Mouse (Mus musculus) lung, adult 2 months (tissue): ENCODE data around the gene H2-DMa. TPM values are rescaled to one million over a fixed set of nuclear protein-coding genes. Genes with fewer than 3 reads are reported as not detected.

ENCODE experiments used
- DNase-seq: peaks from one replicate; pipeline ENCODE4 v3.0.0; 2022
- H3K4me1 ChIP-seq: fragments of 200-500 bp; 2 replicates; pipeline ENCODE4 v1.6.1; 2011; ENCODE audit warnings: low read length; ENCODE audit not compliant: control insufficient read depth, insufficient read depth
- H3K4me3 ChIP-seq: fragments of 200-500 bp; replicated peaks from 2 replicates; pipeline ENCODE3; 2011; ENCODE audit warnings: low read depth, mild to moderate bottlenecking, control low read depth, low read length; ENCODE audit errors: extremely low read depth
- CTCF ChIP-seq: fragments of 200-500 bp; IDR thresholded peaks from 2 replicates; pipeline ENCODE4 v1.5.1; 2011; ENCODE audit warnings: mild to moderate bottlenecking, low read length, control low read depth; ENCODE audit not compliant: insufficient read depth
- POLR2A ChIP-seq: fragments of 200-500 bp; IDR thresholded peaks from 2 replicates; pipeline ENCODE4 v1.6.1; 2011; ENCODE audit warnings: low read depth, mild to moderate bottlenecking, control low read depth, low read length, borderline replicate concordance; ENCODE audit errors: extremely low read depth
- WGBS: fragments of 180-500 bp; shearing (Covaris S2); methylation state at CpG from one replicate; pipeline ENCODE4 v1.1.7; 2018; 5-methylcytosine and 5-hydroxymethylcytosine counted together
- polyA plus RNA-seq: library from polyadenylated mRNA; depleted of rRNA; stranded (reverse); fragments of >200 nt; gene quantifications from 2 replicates; pipeline ENCODE4 v1.2.3, GENCODE M21; 2012; rRNA removed

H2-DMa gene
- polyA plus RNA-seq = 109 and 118 TPM in 2 replicates

DNA sequence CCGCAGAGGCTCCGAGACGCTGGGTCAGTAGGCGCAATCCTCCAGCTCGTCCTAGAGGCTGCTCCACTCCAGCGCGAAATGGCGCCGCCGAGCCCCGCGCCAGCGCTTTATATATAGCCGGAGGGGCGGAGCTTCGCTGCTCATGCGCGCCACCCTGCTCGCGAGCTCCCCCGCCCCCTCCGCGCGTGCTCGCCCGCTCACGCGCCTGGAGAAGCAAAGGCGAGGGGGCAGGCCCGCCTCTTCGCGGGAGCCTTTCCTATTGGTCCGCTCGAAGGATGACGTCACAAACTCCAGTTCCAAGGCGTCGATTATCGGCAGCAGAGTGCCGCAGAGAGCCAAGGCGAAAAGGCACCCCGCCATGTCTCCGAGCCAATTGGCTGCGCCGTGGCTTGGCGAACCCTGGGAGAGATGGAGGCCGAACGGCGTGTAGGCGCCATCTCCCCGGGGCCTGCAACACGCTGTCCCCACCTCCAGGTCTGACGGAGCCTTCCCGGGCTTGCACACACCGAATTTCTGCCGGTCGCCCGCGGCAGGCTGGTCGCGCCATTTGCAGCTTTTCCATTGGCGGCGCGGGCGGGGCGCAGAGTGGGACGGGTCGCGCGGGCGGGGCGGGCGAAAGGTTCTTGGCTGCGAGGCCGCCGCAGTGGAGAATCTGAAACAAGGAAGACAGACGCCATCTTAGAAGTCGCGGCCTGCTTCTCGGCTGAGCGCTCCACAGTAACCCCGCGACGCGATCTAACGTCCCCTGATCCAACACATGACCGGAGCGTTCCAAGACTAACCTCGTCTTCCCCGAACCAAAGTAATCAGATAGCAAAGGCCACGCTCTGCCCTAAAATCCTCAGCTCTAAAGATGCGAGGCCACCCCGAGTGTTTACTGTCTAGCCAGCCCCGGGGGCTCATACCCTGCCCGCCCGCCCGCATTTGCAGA, at the start of gene H2-DMa:
Gene H2-DMa (plus strand): TSS at position 293 of the 931 bp plus-strand sequence.
- TF ChIP-seq CTCF (no peak), POLR2A (peak; percentile 99)

GRCm38 (mm10) chr17:34072091-34072490, 47.2 kb upstream of the H2-DMa start:
- no peaks in the 10 kb centered on the region for H3K4me1 ChIP-seq
- TF ChIP-seq POLR2A = no peak
- TF ChIP-seq CTCF = no peak
- no peak overlapping the region for H3K4me3 ChIP-seq
- 60% methylated on average over 5 of the region's 5 CpGs for WGBS
- no peak for DNase-seq

More for the DNA sequence above, at the start of gene H2-DMa:
- Histone ChIP-seq H3K4me3 (peak within 1 kb of the TSS; percentile 93), H3K4me1 (peaks cover 6% of the 10 kb centered on the region; the same call in 1 of the 2 replicates)
- DNase-seq = peak; percentile 98
- under 1% methylated on average over 96 of the region's 96 CpGs for WGBS

GRCm38 (mm10) chr17:34075271-34075670, 44.1 kb upstream of the H2-DMa start:
- Histone ChIP-seq H3K4me3 (no peak overlapping the region), H3K4me1 (no peaks in the 10 kb centered on the region)
- peak; percentile 72 for DNase-seq
- no peak for TF ChIP-seq CTCF
- no peak for TF ChIP-seq POLR2A
- WGBS = 27% methylated on average over 7 of the region's 7 CpGs

DNA sequence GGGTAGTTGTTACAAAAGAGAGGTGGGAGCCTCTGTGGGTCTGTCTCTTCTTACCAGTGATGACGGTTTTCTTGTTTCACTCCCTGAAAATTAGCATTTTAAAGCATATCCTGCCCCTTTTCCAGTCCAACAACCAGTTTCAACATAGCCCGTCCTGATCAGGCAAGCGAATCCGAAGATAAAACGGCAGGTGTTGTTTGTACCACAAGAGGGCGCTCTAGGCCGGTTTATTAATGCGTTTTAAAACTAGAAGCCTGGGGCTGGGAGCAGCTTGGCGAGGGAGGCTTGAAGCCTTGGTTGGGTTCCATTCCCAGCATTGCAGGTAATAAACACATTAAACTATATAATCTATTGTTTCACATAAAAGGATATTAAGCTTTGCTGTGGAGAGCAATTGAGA, 41.8 kb upstream of the H2-DMa start:
- TF ChIP-seq POLR2A (no peak), CTCF (peak; percentile 52)
- DNase-seq = peak; percentile 53
- Histone ChIP-seq H3K4me3 (no peak overlapping the region), H3K4me1 (no peaks in the 10 kb centered on the region)
- 1% methylated on average over 9 of the region's 9 CpGs for WGBS

DNA sequence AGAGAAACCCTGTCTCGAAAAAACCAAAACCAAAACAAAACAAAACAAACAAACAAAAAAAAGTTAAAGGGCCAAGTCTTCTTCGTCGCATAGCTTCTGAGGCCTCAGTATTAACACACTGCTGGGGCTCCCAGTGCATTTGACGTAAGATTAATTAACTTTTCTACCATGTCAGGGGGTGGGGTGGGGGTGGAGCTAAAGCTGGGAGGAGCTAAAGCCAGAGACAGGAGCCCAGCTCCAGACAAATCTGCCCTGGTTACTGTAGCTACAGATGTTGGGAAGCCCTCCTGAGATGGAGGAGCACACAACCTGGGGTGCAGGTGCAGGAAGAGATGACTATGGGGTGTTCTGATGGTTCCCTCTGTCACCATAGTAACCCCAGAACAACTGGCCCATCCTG, 41.2 kb upstream of the H2-DMa start:
- DNase-seq = no peak

GRCm38 (mm10) chr17:34079002-34079401, 40.3 kb upstream of the H2-DMa start:
- DNase-seq = no peak
- Histone ChIP-seq H3K4me1 (no peaks in the 10 kb centered on the region), H3K4me3 (no peak overlapping the region)
- TF ChIP-seq POLR2A = no peak
- no peak for TF ChIP-seq CTCF
- WGBS = 84% methylated on average over 11 of the region's 11 CpGs

More for the DNA sequence above, 41.2 kb upstream of the H2-DMa start:
- WGBS = 41% methylated on average over 4 of the region's 4 CpGs
- no peaks in the 10 kb centered on the region for H3K4me1 ChIP-seq
- TF ChIP-seq POLR2A (no peak), CTCF (no peak)
- H3K4me3 ChIP-seq = no peak overlapping the region

DNA sequence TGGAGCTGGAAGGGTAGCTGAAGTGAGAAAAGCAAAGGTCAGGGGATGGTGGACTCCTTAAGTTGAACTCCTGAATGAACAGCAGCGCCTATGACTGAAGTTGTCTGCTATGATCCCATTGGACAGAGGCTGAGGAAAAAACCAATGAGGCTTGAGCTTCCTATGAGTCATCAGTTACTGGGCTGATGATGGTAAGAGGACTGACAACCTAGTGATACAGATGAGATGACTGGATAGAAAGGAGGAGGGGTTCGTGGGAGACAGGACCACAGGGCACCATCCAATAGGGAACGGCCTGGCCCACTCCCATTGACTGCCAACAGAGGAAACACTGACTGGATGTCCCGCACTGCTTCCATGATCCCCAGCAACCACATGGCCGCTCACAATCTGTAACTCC, 39.7 kb upstream of the H2-DMa start:
- DNase-seq = peak; percentile 17
- H3K4me3 ChIP-seq = no peak overlapping the region
- WGBS = 25% methylated on average over 5 of the region's 5 CpGs
- TF ChIP-seq POLR2A (no peak), CTCF (no peak)
- no peaks in the 10 kb centered on the region for H3K4me1 ChIP-seq

DNA sequence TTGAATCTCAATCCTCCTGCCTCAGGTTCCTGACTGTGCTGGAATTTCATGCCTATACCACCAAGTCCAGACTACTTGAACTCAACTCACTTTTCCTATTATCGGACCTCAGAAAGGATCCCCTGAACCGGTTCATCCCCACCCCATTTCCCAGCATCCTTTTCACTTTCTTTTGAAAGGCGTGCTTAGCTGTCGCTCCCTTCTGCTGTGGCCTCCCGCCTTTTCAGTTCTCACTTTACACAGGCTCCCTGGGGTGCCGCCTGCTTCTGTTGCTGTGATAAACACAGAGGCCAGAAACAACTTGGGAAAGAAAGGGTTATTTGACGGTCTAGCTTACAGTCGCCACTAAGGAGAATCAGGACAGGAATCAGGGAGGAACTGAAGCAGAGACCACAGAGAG, 36.2 kb upstream of the H2-DMa start:
- Histone ChIP-seq H3K4me3 (no peak overlapping the region), H3K4me1 (no peaks in the 10 kb centered on the region)
- no peak for DNase-seq
- 24% methylated on average over 8 of the region's 8 CpGs for WGBS
- TF ChIP-seq CTCF = no peak
- TF ChIP-seq POLR2A = no peak

- DNase-seq = no peak
- no peaks in the 10 kb centered on the region for H3K4me1 ChIP-seq
- no peak overlapping the region for H3K4me3 ChIP-seq
- WGBS = 67% methylated on average over 2 of the region's 2 CpGs
- no peak for TF ChIP-seq POLR2A
- no peak for TF ChIP-seq CTCF
These were observed 32.0 kb upstream of the H2-DMa start for GRCm38 (mm10) chr17:34087386-34087785.

- Histone ChIP-seq H3K4me1 (no peaks in the 10 kb centered on the region), H3K4me3 (no peak overlapping the region)
- no peak for TF ChIP-seq CTCF
- TF ChIP-seq POLR2A = no peak
- 72% methylated on average over 11 of the region's 11 CpGs for WGBS
- no peak for DNase-seq
These were observed 31.2 kb upstream of the H2-DMa start for GRCm38 (mm10) chr17:34088124-34088523.
